Mouse (Mus musculus): Measurements from ENCODE around the gene Gm45716.

Gene Gm45716

DNA sequence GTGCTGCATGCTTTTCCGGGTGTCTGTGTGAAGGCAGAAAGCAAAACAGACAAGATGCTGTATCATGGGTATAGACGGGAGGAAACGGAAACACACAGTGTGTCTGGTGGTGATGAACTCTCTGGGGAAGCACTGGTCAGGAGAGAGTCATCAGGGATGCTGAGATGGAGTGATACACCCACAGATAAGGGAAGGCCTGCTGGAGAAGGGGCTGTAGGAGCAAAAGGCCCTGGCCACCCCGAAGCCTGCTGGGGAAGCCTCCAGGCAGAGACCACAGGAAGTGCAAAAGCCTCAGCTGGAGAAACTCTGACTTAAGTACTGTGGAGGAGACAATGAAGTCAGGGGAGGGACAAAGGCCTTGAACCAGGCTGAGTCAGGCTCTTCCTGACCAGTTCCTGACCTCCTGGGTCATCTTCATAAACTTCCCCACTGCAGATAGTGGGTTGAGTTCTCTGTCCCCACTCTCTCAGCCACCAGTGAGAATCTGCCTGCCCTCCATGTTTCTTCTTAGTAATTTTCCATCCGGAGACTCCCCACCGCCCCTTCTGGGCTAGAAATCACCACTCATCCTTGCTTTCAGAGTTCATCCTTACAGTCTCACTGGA lies 99.2 kb downstream of the Gm45716 start:
- no peak for DNase-seq

DNA sequence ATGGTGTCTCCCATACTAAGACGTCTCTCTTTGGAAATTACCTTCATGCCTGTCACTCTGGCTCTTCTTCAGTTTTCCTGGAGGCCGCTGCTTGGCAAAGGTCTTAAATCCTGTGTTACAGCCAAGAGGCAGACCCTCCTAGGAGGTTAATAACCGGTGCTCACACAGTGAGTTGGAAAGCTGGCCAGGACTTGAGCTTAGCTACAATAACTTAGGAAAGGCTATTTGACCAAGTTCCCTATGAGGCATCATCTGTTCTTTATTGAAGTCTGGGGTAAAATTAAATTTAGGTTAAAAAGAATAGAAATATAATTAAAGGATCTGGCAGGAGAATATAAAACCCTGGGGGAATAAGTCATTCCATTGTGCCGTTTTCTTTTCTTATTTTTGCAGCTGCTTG lies 103.7 kb downstream of the Gm45716 start:
- no peak for DNase-seq

DNA sequence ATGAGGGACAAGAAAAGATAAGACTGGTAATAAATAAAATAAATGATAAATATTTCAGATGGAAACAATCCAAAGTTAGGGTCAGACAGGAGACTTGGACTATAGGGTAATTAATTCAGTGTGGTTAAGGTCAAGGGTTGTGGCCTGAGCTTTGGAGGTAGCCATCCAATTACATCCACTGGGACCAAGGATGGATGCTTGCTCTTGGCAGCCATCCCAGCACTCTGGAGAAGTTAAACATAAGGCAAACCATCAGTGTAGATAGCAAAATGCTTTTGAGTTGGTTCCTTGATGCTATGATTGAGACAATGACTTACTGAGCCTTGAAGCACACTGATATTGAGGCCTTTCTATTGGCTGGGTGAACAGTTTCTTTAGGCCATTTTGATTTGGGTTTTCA lies 105.3 kb downstream of the Gm45716 start:
- no peak for DNase-seq

DNA sequence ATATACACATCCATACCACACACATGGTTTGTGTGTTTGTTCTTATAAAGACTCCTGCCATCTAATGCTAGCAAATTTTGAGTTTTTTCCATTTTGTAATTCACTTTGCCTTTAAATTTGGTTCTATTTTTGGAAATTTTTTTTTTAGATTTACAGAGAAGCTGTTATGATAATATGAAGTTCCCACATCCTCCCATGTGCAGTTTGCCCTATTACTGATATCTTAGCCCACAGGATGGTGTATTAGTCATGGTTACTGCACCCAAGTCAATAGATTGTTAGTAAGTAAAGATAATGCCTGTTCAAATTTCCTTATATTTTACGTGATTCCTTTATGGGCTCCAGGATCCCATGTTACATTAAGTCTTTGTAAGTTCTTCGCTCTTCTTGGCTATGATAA lies 107.1 kb downstream of the Gm45716 start:
- no peak for DNase-seq
